Mouse (Mus musculus): ENCODE data around the gene Syt12. TPM values are rescaled to one million over a fixed set of nuclear protein-coding genes. Genes with fewer than 3 reads are reported as not detected.

Gene Syt12
- polyA plus RNA-seq, 1 experiment: 0.82 TPM

DNA sequence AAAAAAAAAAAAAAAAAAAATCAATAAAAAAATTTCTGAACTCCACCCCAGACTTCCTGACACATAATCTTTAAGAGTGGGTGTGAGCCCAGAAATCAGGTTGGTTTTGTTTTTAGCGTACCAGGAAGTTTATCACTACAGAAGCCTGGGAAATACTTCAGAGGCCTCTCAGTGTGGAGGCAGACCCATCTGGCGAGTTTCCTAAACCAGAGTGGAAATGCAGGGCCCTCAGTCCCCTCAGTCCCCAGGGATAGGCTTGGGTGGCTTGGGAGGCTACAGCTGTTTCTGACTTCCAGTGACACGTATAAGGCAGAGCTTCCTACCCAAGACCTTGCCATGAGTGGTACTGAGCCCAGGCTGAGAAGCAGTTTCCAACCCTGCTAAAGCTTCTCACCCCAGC is 30.5 kb upstream of the Syt12 start:
- Histone ChIP-seq H3K4me1 (ENCODE audit: control insufficient read depth, insufficient read depth, low read length) (peaks cover 4% of the 10 kb centered on the region), H3K4me3 (replicated peaks; ENCODE audit: extremely low read depth, low read depth, low read length) (no peak overlapping the region)
- 53% methylated on average over 3 of the region's 3 CpGs for WGBS
- no peak for TF ChIP-seq POLR2A (IDR thresholded peaks at IDR 0.05; ENCODE audit: borderline replicate concordance, extremely low read depth, low read depth, low read length)
- no peak for TF ChIP-seq CTCF (IDR thresholded peaks at IDR 0.05; ENCODE audit: insufficient read depth, low read length)
- DNase-seq: no peak

- no peak for DNase-seq
- TF ChIP-seq POLR2A (IDR thresholded peaks at IDR 0.05; ENCODE audit: borderline replicate concordance, extremely low read depth, low read depth, low read length) (no peak), CTCF (IDR thresholded peaks at IDR 0.05; ENCODE audit: insufficient read depth, low read length) (no peak)
- WGBS: 72% methylated on average over 1 of the region's 1 CpGs
- Histone ChIP-seq H3K4me1 (ENCODE audit: control insufficient read depth, insufficient read depth, low read length) (peaks cover 3% of the 10 kb centered on the region), H3K4me3 (replicated peaks; ENCODE audit: extremely low read depth, low read depth, low read length) (no peak overlapping the region)
Measured at GRCm38 (mm10) chr19:4504830-4505229, 27.6 kb upstream of the Syt12 start.

DNA sequence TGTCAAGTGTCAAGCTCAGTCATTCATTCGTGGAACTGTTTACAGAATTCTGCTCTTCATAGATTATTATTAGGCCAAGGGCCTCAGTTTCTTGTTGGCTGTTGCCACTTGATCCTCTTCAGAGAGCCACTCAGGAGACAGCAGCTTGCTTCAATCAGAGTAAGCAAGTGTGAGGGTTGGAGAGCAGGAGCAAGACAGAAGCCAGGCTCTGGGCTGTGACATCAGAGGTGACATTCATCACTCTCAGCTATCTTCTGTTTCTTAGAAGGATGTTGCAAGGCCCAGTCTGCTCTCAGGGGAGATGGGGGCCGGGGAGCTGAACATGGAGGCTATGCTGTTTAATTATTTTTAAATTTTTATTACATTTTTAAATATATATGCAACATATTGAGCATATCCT is 25.5 kb upstream of the Syt12 start:
- 43% methylated on average over 2 of the region's 2 CpGs for WGBS
- no peak for DNase-seq
- H3K4me1 ChIP-seq (ENCODE audit: control insufficient read depth, insufficient read depth, low read length): no peaks in the 10 kb centered on the region
- no peak for TF ChIP-seq POLR2A (IDR thresholded peaks at IDR 0.05; ENCODE audit: borderline replicate concordance, extremely low read depth, low read depth, low read length)
- no peak for TF ChIP-seq CTCF (IDR thresholded peaks at IDR 0.05; ENCODE audit: insufficient read depth, low read length)
- H3K4me3 ChIP-seq (replicated peaks; ENCODE audit: extremely low read depth, low read depth, low read length): no peak overlapping the region

- 65% methylated on average over 16 of the region's 16 CpGs for WGBS
- Histone ChIP-seq H3K4me1 (ENCODE audit: control insufficient read depth, insufficient read depth, low read length) (no peaks in the 10 kb centered on the region), H3K4me3 (replicated peaks; ENCODE audit: extremely low read depth, low read depth, low read length) (no peak within 1 kb of the TSS)
- no peak for DNase-seq
- TF ChIP-seq CTCF (IDR thresholded peaks at IDR 0.05; ENCODE audit: insufficient read depth, low read length) (no peak), POLR2A (IDR thresholded peaks at IDR 0.05; ENCODE audit: borderline replicate concordance, extremely low read depth, low read depth, low read length) (no peak)
Measured at GRCm38 (mm10) chr19:4498062-4498933, 21.1 kb upstream of the Syt12 start, which contains the start of gene 2010003K11Rik. Gene 2010003K11Rik, minus strand, starts transcription at chr19:4498583.

- peak; percentile 75 for DNase-seq
- TF ChIP-seq CTCF (IDR thresholded peaks at IDR 0.05; ENCODE audit: insufficient read depth, low read length): peak; percentile 81
- no peak for TF ChIP-seq POLR2A (IDR thresholded peaks at IDR 0.05; ENCODE audit: borderline replicate concordance, extremely low read depth, low read depth, low read length)
- no peaks in the 10 kb centered on the region for H3K4me1 ChIP-seq (ENCODE audit: control insufficient read depth, insufficient read depth, low read length)
- WGBS: 3% methylated on average over 4 of the region's 4 CpGs
- H3K4me3 ChIP-seq (replicated peaks; ENCODE audit: extremely low read depth, low read depth, low read length): no peak overlapping the region
Measured at GRCm38 (mm10) chr19:4497263-4497973, 20.2 kb upstream of the Syt12 start.

DNA sequence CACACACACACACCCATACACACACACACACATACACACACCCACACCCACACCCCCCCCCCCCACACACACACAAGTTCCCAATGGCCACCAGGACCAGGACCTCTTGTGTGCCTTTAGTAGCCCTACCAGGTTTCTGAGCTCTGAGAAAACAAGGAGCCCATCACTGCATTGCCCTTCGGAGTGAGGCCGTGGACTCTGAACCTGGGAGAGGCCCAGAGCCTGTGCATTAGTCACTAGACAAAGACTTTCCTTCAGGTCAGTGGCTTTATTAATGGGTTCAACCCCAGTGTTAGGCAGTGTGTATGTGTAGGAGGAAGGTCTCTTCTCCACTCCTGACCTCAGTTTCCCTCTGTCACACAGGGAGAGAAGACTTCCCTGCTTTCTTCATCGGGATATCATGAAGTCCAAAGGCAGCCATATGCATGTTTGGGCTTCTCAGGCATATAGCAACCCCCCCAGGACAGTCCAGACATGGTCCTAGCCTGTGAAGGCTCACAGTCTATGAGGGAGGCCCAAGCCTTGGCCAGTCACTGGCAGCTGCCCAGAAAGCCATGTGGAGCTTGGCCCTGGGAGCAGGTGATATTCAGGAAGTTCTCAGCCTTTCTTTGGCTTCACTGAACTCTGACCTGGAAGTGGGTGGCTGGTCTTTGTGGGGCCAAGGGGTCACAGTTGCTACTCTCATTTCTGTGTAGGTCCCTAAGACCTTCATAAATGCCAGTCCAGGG is 19.5 kb upstream of the Syt12 start:
- H3K4me1 ChIP-seq (ENCODE audit: control insufficient read depth, insufficient read depth, low read length): no peaks in the 10 kb centered on the region
- DNase-seq: no peak
- H3K4me3 ChIP-seq (replicated peaks; ENCODE audit: extremely low read depth, low read depth, low read length): no peak overlapping the region
- TF ChIP-seq CTCF (IDR thresholded peaks at IDR 0.05; ENCODE audit: insufficient read depth, low read length) (no peak), POLR2A (IDR thresholded peaks at IDR 0.05; ENCODE audit: borderline replicate concordance, extremely low read depth, low read depth, low read length) (no peak)
- 94% methylated on average over 3 of the region's 3 CpGs for WGBS

DNA sequence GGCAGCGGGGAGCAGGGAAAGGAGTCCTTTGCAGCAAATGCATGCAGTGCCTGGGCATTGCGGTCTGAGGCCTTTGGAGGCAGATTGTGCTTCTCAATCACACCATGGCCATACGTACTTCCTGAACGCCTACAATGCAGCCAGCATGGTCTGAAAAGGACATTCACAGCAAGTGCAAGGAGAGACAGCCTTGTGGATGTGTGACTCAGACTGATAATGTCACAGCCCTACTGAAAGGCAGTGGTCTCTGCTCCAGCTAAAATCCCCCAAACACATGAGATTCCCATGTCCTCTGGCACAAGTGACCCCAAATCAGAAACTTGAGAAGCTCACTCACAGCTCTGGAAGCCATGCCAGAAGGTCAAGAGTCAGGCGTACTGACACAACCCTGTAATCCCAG is 18.6 kb upstream of the Syt12 start:
- no peak overlapping the region for H3K4me3 ChIP-seq (replicated peaks; ENCODE audit: extremely low read depth, low read depth, low read length)
- 88% methylated on average over 5 of the region's 5 CpGs for WGBS
- no peak for DNase-seq
- no peak for TF ChIP-seq CTCF (IDR thresholded peaks at IDR 0.05; ENCODE audit: insufficient read depth, low read length)
- no peak for TF ChIP-seq POLR2A (IDR thresholded peaks at IDR 0.05; ENCODE audit: borderline replicate concordance, extremely low read depth, low read depth, low read length)
- no peaks in the 10 kb centered on the region for H3K4me1 ChIP-seq (ENCODE audit: control insufficient read depth, insufficient read depth, low read length)

- TF ChIP-seq CTCF (IDR thresholded peaks at IDR 0.05; ENCODE audit: insufficient read depth, low read length) (no peak), POLR2A (IDR thresholded peaks at IDR 0.05; ENCODE audit: borderline replicate concordance, extremely low read depth, low read depth, low read length) (no peak)
- Histone ChIP-seq H3K4me3 (replicated peaks; ENCODE audit: extremely low read depth, low read depth, low read length) (no peak overlapping the region), H3K4me1 (ENCODE audit: control insufficient read depth, insufficient read depth, low read length) (no peaks in the 10 kb centered on the region)
- 73% methylated on average over 7 of the region's 7 CpGs for WGBS
- no peak for DNase-seq
Measured at GRCm38 (mm10) chr19:4494707-4495106, 17.5 kb upstream of the Syt12 start.
